Mouse (Mus musculus) ES-E14 (cell line): ENCODE results near the gene Tnfsf12.

ENCODE experiments used
- CHD2 ChIP-seq: IDR thresholded peaks from 2 replicates; pipeline ENCODE4 v1.6.1; 2014; ENCODE audit warnings: mild to moderate bottlenecking, low read depth, low read length, inconsistent platforms
- HCFC1 ChIP-seq: IDR thresholded peaks from 2 replicates; pipeline ENCODE4 v1.6.1; 2012; ENCODE audit warnings: low read length, inconsistent platforms, borderline replicate concordance; ENCODE audit not compliant: insufficient read depth
- MAFK ChIP-seq: IDR thresholded peaks from 2 replicates; pipeline ENCODE4 v1.6.1; 2014; ENCODE audit warnings: mild to moderate bottlenecking, low read depth, low read length, inconsistent platforms; ENCODE audit not compliant: insufficient read depth
- ZC3H11A ChIP-seq: IDR thresholded peaks from 2 replicates; pipeline ENCODE4 v1.6.1; 2012; ENCODE audit warnings: low read depth, mild to moderate bottlenecking, inconsistent platforms, low read length, borderline replicate concordance

- TF ChIP-seq CHD2 (no peak), MAFK (no peak), HCFC1 (no peak), ZC3H11A (no peak)
These were observed 31.9 kb downstream of the Tnfsf12 start for GRCm38 (mm10) chr11:69663795-69664194.
